Mouse (Mus musculus) lung, adult 2 months (tissue): ENCODE results near the gene Inpp4b. TPM values are rescaled to one million over a fixed set of nuclear protein-coding genes. Genes with fewer than 3 reads are reported as not detected.
"Not testable (repeated sequence)": the region's sequence is repeated elsewhere in the genome, so short reads cannot be mapped to it uniquely, and the experiment has no call there.

Source experiments
- DNase-seq: peaks from one replicate; pipeline ENCODE4 v3.0.0; 2022
- H3K4me1 ChIP-seq: fragments of 200-500 bp; 2 replicates; pipeline ENCODE4 v1.6.1; 2011; ENCODE audit warnings: low read length; ENCODE audit not compliant: control insufficient read depth, insufficient read depth
- H3K4me3 ChIP-seq: fragments of 200-500 bp; replicated peaks from 2 replicates; pipeline ENCODE3; 2011; ENCODE audit warnings: low read depth, mild to moderate bottlenecking, control low read depth, low read length; ENCODE audit errors: extremely low read depth
- CTCF ChIP-seq: fragments of 200-500 bp; IDR thresholded peaks from 2 replicates; pipeline ENCODE4 v1.5.1; 2011; ENCODE audit warnings: mild to moderate bottlenecking, low read length, control low read depth; ENCODE audit not compliant: insufficient read depth
- POLR2A ChIP-seq: fragments of 200-500 bp; IDR thresholded peaks from 2 replicates; pipeline ENCODE4 v1.6.1; 2011; ENCODE audit warnings: low read depth, mild to moderate bottlenecking, control low read depth, low read length, borderline replicate concordance; ENCODE audit errors: extremely low read depth
- WGBS: fragments of 180-500 bp; shearing (Covaris S2); methylation state at CpG from one replicate; pipeline ENCODE4 v1.1.7; 2018; 5-methylcytosine and 5-hydroxymethylcytosine counted together
- polyA plus RNA-seq: library from polyadenylated mRNA; depleted of rRNA; stranded (reverse); fragments of >200 nt; gene quantifications from 2 replicates; pipeline ENCODE4 v1.2.3, GENCODE M21; 2012

Inpp4b gene
- polyA plus RNA-seq, 1 experiment: 2.6 TPM

DNA sequence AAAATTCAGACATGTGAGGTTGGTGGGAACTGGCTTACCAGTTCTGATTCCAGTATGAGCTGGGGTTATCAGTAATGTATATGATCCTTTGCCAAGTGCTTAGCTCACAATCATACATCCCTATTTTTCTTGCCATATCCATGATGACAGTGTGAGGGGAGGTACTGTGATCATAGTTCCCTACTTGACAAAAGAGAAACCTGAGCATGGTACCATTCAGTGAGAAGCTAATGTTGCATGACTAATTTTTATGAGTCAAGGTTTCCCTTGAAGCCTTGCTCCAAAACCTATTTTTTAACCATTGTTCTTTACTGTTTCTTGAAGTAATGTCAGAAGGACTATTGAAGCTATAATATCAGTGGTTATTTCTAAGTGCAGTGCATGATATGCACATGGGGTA lies 458.4 kb downstream of the Inpp4b start:
- TF ChIP-seq POLR2A: no peak
- Histone ChIP-seq H3K4me1 (peaks cover 2% of the 10 kb centered on the region; the same call in 1 of the 2 replicates), H3K4me3 (no peak overlapping the region)
- no peak for DNase-seq

DNA sequence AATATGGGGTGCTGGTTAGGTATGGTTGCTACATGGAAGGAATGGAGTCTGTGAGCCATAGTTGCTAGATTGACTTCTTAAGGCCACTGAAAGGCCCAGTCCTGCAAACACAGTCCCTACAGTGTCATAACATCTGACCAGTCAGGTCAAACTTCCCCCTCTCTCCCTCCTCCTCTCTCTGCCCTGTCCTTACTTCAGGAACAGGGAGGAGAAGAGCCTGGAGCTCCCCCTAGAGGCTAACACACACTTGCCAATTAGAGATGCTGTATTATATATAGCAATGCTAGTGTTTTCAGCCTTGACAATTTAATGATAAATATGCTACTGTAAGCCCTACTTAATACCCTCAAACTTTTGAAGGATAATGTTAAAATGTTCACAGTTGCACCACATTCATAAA lies 464.4 kb downstream of the Inpp4b start:
- TF ChIP-seq CTCF (peak; percentile 69), POLR2A (no peak)
- peaks cover 7% of the 10 kb centered on the region for H3K4me1 ChIP-seq
- peak; percentile 41 for DNase-seq
- no peak overlapping the region for H3K4me3 ChIP-seq

DNA sequence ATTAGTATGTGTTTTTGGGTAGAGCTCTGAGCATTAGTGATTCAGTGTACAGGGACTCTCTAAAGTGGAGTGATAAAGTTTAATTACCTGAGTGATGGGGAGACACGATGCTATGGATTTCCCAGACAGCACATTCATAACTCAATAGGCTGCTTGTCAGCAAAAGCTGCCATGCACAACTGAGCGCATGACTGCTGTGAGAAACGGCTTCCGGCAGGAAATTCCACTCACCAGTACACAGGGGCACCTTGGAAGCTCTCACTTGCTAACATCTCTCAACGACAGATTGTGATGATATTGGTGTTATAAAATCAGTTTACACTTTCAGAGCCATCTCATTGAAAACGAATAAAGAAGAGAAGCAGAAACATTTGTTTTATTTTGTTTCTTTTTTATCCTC lies 465.2 kb downstream of the Inpp4b start:
- Histone ChIP-seq H3K4me3 (no peak overlapping the region), H3K4me1 (peaks cover 12% of the 10 kb centered on the region)
- DNase-seq: no peak
- no peak for TF ChIP-seq CTCF
- no peak for TF ChIP-seq POLR2A
- 36% methylated on average over 6 of the region's 6 CpGs for WGBS

DNA sequence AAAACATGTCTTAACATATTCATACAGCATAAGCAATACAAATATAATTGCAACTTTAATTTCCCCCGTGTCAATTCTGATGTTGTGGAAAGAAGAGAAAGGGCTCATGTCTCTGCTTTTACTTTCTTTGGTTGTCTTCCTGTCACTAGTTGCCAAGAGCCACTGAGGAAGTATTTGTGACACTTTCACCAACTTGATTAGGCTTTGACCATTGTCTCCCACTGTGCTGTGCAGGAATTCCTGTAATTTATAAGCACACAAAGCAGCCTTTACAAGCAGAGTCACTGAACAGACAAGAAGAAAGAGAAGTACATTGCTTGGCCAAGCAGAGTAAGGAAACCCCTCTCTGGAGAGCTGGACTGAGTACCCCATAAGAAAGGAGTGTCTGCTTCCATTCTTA lies 466.1 kb downstream of the Inpp4b start:
- DNase-seq: no peak
- WGBS: 44% methylated on average over 1 of the region's 1 CpGs
- TF ChIP-seq POLR2A (no peak), CTCF (no peak)
- Histone ChIP-seq H3K4me1 (peaks cover 12% of the 10 kb centered on the region), H3K4me3 (no peak overlapping the region)

DNA sequence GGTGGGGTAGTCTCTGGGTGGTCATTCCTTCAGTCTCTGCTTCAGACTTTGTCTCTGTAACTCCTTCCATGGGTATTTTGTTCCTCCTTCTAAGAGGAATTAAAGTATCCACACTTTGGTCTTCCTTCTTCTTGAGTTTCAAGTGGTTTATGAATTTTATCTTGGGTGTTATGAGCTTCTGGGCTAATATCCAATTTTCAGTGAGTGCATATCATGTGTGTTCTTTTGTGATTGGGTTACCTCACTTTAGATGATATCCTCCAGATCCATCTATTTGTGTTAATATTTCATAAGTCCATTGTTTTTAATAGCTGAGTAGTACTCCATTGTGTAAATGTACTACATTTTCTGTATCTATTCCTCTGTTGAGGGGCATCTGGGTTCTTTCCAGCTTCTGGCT lies 467.1 kb downstream of the Inpp4b start:
- not testable (repeated sequence) for DNase-seq, H3K4me3 ChIP-seq
- peaks cover 12% of the 10 kb centered on the region for H3K4me1 ChIP-seq

DNA sequence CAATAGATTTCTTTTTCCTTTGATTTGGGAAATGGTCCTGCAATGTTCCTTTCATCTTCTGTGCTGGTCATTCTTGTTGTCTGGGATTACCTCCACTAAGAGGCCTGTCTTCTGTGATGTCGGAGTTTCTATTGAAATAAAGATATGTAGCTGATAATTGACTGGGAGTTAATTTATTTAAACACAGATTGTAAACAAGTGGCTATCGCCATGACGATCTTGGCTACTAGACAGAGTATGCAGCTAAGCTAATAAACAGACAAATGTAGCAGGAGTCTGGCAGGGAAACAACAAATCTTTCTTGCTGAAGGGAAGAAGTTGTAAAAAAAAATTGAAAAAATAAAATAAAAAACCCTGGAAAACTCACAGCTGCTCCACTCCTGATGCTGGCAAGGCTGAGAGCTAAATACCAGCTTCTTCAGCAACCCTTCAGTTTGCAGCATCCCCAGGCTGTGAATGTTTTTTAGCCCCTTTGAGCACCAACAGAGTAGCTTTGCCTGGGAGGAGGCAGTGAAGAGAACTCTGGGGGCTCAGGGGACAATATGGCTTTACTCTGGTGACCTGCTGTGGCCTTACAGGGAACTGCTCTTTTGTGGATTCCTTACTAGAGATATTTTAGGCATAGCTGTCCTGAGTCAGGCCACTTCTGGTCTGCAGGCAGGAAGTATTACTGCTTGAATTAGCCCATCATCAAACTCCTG lies 469.8 kb downstream of the Inpp4b start:
- DNase-seq: no peak
- Histone ChIP-seq H3K4me3 (no peak overlapping the region), H3K4me1 (peaks cover 11% of the 10 kb centered on the region)
- 28% methylated on average over 3 of the region's 3 CpGs for WGBS
- TF ChIP-seq POLR2A: no peak
- TF ChIP-seq CTCF: 0 out of 2 replicates have a peak, but pooled peaks have one; percentile 10

DNA sequence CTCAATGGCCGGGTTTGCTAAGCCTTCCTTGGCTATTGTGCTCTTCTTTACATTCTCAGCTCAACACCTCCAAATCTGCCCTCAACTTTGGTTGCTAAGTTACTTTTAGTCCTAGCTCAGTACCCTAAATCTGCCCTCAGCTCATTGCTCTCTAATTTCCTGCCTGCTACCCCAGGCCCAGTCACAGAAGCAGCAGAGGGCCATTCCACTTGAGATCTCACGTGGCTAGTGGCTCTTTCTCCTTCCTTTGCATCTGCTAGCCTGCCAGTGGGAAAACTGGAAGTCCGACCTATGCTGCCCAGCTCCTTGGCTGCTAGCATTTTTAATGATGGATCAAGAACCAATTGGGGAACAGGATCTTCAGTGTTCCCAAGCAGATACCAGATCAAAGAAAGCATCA lies 472.4 kb downstream of the Inpp4b start:
- TF ChIP-seq POLR2A (no peak), CTCF (no peak)
- no peak for DNase-seq
- WGBS: 83% methylated on average over 3 of the region's 3 CpGs
- Histone ChIP-seq H3K4me1 (peaks cover 9% of the 10 kb centered on the region), H3K4me3 (no peak overlapping the region)

DNA sequence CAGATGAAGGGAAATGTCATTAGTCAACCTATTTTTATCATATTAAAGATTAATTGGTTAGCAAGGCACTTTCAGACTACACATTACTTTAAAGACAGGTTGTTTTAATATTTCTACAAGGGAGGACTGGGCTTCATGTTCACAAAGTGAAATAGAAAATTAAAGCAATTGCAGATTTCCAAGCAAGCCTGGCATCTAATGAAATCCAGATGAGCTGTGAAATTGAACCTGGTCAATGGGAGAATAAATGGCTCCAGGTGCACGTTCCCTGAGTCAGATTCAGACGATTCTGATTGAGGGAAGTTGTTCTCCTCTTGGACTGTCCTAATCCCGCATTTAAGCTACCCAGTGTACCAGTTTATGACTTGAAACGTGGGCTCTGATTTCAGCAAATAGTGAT lies 473.2 kb downstream of the Inpp4b start:
- DNase-seq: no peak
- no peak overlapping the region for H3K4me3 ChIP-seq
- 89% methylated on average over 4 of the region's 4 CpGs for WGBS
- H3K4me1 ChIP-seq: peaks cover 9% of the 10 kb centered on the region
- TF ChIP-seq POLR2A (no peak), CTCF (no peak)

DNA sequence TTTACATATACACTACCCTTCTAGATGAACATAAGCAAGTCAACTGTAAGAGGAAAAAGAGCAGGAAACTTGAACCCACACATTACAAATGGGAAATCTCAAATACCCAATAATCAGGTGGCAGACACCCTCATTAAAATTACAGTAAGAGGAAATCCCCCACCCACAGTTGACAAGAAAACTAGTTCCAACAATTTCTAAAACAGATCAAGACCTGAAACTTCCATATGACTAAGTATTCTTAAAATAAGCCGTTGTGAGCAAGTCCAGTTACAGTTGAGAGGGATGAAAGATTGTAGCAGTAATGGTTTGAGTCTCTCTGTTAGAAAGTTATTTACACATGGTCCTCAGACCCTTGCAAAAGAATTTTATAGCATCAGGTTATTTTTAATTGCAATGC lies 480.8 kb downstream of the Inpp4b start:
- DNase-seq: no peak
- TF ChIP-seq CTCF (no peak), POLR2A (no peak)
- Histone ChIP-seq H3K4me1 (no peaks in the 10 kb centered on the region), H3K4me3 (no peak overlapping the region)
- WGBS: 83% methylated on average over 1 of the region's 1 CpGs

DNA sequence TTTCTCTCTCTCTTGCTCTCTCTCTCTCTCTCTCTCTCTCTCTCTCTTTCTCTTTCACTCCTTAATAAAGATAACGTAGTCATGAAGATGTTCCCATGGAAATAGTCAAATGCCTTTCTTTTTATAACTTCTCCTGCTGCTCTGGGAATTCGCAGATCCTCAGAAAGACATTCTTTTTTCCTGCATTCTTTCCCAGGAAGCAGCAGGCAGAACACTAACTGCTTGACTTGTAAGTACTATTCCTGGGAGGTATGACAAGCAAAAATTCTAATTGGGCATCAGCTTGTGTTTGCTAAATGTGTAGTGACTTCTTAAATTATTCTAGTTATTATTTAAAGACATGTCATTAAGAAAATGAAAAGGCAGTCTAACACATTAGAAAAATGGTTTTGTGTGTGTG lies 482.6 kb downstream of the Inpp4b start:
- Histone ChIP-seq H3K4me3 (no peak overlapping the region), H3K4me1 (no peaks in the 10 kb centered on the region)
- WGBS: 51% methylated on average over 2 of the region's 2 CpGs
- DNase-seq: no peak
- TF ChIP-seq CTCF: no peak
- TF ChIP-seq POLR2A: no peak
